Mouse (Mus musculus): ENCODE measurements at regions not wholly inside any gene's neighbourhood (a gene's known extent, or its start where the extent isn't known, plus 50 kb on each side); places are given as distances from the start of the nearest gene placed in this dataset.

DNA sequence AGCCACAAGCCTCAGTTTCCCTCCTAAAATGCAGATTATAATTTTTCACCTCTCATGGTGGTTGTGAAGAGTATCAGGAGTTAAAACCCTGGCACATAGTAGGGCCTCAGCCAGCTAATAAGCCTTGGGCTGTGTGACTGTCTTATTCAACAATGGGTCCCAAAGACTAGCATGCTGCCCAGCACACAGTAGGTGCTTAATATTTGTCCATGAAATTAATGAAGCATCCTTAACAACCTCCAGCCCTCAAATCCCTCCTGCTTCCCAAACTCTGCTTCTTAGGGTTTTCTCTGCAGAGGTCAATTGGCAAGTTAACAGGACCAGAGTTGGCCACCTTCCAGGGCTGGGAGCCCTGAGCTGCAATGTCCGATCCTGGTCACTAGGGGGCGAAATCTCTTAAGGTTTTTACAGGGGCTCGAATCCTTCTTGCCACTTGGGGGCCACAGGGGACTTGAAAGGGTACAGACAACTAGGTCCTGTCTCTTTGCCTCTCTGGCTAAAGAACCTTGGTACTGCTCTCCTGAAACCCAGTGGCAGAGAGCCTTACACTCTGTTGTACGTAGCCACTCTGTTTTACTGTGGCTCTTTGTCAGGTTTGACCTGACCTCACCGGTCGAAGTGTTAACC lies 81.6 kb upstream of the Nek6 start:
- TF ChIP-seq USF1 (IDR thresholded peaks at IDR 0.05; ENCODE audit: low read depth) (no peak), CTCF (IDR thresholded peaks at IDR 0.05; ENCODE audit: control insufficient read depth, insufficient read depth, insufficient read length) (peak; percentile 60)
- Histone ChIP-seq H3K79me2 (ENCODE audit: control insufficient read depth, insufficient read depth) (no peaks in the 10 kb centered on the region), H3K4me3 (ENCODE audit: insufficient read depth, poor library complexity, severe bottlenecking) (no peak overlapping the region), H3ac (ENCODE audit: control insufficient read depth, insufficient read length, low read depth) (no peak overlapping the region), H3K79me3 (ENCODE audit: low read depth) (no peaks in the 10 kb centered on the region), H3K36me3 (ENCODE audit: control insufficient read depth, insufficient read depth) (no peaks in the 10 kb centered on the region), H3K27me3 (ENCODE audit: control insufficient read depth, insufficient read depth, insufficient read length) (no peaks in the 10 kb centered on the region)

DNA sequence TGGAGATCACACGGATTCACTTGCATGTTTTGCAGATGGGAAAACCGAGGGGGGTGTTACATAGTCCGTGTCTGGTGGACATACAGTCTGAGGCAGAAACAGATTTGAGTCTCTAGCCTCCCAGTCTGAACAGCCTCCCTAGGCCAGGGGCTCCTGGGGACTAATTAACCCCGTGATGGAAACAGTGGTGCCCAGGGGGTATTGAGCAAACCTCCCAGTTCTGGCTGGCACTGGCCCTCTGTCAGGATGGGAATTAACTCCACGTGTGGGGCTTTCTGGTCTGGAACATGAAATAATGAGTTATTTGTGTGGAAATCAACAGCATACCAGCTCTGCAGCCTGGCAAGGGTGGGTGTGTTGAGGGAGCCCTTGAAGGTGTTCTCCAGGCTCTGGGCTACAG lies 79.9 kb upstream of the Nek6 start:
- H3K79me2 ChIP-seq (ENCODE audit: control insufficient read depth, insufficient read depth): no peaks in the 10 kb centered on the region
- no peaks in the 10 kb centered on the region for H3K79me3 ChIP-seq (ENCODE audit: low read depth)
- peaks cover under 1% of the 10 kb centered on the region for H3K27me3 ChIP-seq (ENCODE audit: control insufficient read depth, insufficient read depth, insufficient read length)
- no peak for TF ChIP-seq USF1 (IDR thresholded peaks at IDR 0.05; ENCODE audit: low read depth)
- TF ChIP-seq MYOG (IDR thresholded peaks at IDR 0.05; ENCODE audit: control insufficient read depth, extremely low read depth, insufficient read length): no peak
- no peak for TF ChIP-seq CTCF (IDR thresholded peaks at IDR 0.05; ENCODE audit: control insufficient read depth, insufficient read depth, insufficient read length)
- no peak for TF ChIP-seq MYOD1 (IDR thresholded peaks at IDR 0.05; ENCODE audit: control insufficient read depth, insufficient read length, low read depth)
- H3ac ChIP-seq (ENCODE audit: control insufficient read depth, insufficient read length, low read depth): no peak overlapping the region
- H3K4me3 ChIP-seq (ENCODE audit: insufficient read depth, poor library complexity, severe bottlenecking): no peak overlapping the region
- no peaks in the 10 kb centered on the region for H3K36me3 ChIP-seq (ENCODE audit: control insufficient read depth, insufficient read depth)

DNA sequence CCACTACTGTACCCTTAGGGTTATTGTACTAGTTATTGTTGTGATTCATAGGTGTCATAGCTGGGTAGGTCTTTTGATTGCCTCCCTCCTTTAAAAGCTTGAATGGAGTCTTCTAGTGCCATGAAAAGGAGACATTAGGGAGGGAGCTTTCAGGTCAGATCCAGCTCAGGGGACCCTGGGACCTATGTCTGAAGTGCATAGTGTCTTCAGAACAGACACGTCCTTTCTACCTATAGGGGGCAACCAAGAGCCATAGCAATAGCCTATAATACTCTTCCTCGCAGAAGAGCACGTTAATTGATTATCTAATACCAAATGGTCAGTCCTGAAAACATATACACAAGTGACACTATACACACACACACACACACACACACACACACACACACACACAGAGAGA lies 77.7 kb upstream of the Nek6 start:
- Histone ChIP-seq H3ac (ENCODE audit: control insufficient read depth, insufficient read length, low read depth) (no peak overlapping the region), H3K27me3 (ENCODE audit: control insufficient read depth, insufficient read depth, insufficient read length) (peaks cover 3% of the 10 kb centered on the region), H3K4me3 (ENCODE audit: insufficient read depth, poor library complexity, severe bottlenecking) (no peak overlapping the region), H3K79me2 (ENCODE audit: control insufficient read depth, insufficient read depth) (no peaks in the 10 kb centered on the region), H3K36me3 (ENCODE audit: control insufficient read depth, insufficient read depth) (no peaks in the 10 kb centered on the region), H3K79me3 (ENCODE audit: low read depth) (no peaks in the 10 kb centered on the region)
- no peak for TF ChIP-seq MYOD1 (IDR thresholded peaks at IDR 0.05; ENCODE audit: control insufficient read depth, insufficient read length, low read depth)
- TF ChIP-seq FOSL1 (IDR thresholded peaks at IDR 0.05; ENCODE audit: insufficient read depth, low read length, poor library complexity, severe bottlenecking): no peak
- TF ChIP-seq MAX (IDR thresholded peaks at IDR 0.05): no peak
- no peak for TF ChIP-seq USF1 (IDR thresholded peaks at IDR 0.05; ENCODE audit: low read depth)
- TF ChIP-seq CEBPB (IDR thresholded peaks at IDR 0.05; ENCODE audit: low read depth): no peak
- TF ChIP-seq CTCF (IDR thresholded peaks at IDR 0.05; ENCODE audit: control insufficient read depth, insufficient read depth, insufficient read length): no peak
- TF ChIP-seq MYOG (IDR thresholded peaks at IDR 0.05; ENCODE audit: control insufficient read depth, extremely low read depth, insufficient read length): no peak

DNA sequence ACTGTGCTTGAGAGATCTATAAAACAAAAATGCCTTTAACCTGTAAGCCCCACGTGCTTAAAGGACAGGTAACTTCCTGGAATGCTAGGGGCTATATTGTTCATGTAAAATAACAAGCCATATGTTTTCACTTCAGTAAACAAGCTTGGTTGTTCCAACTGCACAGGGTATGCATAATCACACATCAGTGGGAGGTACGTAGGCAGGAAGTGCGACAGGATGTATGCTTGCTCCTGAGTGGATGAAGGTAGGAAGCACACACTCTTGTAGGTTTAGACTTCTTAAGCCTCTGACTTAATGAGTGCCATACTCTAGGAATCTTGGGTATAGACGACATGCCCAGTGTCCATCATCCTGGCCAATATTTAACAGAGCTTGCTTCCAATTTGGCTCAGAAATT lies 74.7 kb upstream of the Nek6 start:
- Histone ChIP-seq H3K79me3 (ENCODE audit: low read depth) (no peaks in the 10 kb centered on the region), H3K27me3 (ENCODE audit: control insufficient read depth, insufficient read depth, insufficient read length) (peaks cover 3% of the 10 kb centered on the region), H3K79me2 (ENCODE audit: control insufficient read depth, insufficient read depth) (no peaks in the 10 kb centered on the region), H3K4me3 (ENCODE audit: insufficient read depth, poor library complexity, severe bottlenecking) (no peak overlapping the region), H3K36me3 (ENCODE audit: control insufficient read depth, insufficient read depth) (no peaks in the 10 kb centered on the region), H3ac (ENCODE audit: control insufficient read depth, insufficient read length, low read depth) (no peak overlapping the region)
- TF ChIP-seq CEBPB (IDR thresholded peaks at IDR 0.05; ENCODE audit: low read depth) (no peak), MYOD1 (IDR thresholded peaks at IDR 0.05; ENCODE audit: control insufficient read depth, insufficient read length, low read depth) (no peak)

DNA sequence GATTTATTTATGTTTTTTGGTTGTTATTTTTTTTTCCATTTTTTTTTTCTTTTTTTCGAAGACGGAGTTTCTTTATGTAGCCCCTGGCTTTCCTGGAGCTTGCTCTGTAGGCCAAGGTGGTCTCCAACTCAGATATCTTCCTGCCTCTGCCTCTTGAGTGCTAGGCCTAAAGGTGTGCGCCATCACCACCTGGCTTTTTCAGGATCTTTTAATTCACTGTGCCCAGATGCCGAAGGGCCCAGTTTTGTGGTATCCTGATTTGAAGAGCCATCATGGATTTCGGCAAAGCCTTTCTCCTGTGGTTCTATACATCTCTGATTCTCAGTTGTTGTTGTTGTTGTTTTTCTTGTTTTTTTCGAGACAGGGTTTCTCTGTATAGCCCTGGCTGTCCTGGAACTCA lies 72.3 kb upstream of the Nek6 start:
- no peaks in the 10 kb centered on the region for H3K36me3 ChIP-seq (ENCODE audit: control insufficient read depth, insufficient read depth)
- H3ac ChIP-seq (ENCODE audit: control insufficient read depth, insufficient read length, low read depth): no peak overlapping the region
- no peak overlapping the region for H3K4me3 ChIP-seq (ENCODE audit: insufficient read depth, poor library complexity, severe bottlenecking)
- H3K79me2 ChIP-seq (ENCODE audit: control insufficient read depth, insufficient read depth): no peaks in the 10 kb centered on the region
- H3K79me3 ChIP-seq (ENCODE audit: low read depth): no peaks in the 10 kb centered on the region
- TF ChIP-seq FOSL1 (IDR thresholded peaks at IDR 0.05; ENCODE audit: insufficient read depth, low read length, poor library complexity, severe bottlenecking): no peak
- no peak for TF ChIP-seq CTCF (IDR thresholded peaks at IDR 0.05; ENCODE audit: control insufficient read depth, insufficient read depth, insufficient read length)
- TF ChIP-seq MYOD1 (IDR thresholded peaks at IDR 0.05; ENCODE audit: control insufficient read depth, insufficient read length, low read depth): no peak
- TF ChIP-seq USF1 (IDR thresholded peaks at IDR 0.05; ENCODE audit: low read depth): no peak
- TF ChIP-seq MYOG (IDR thresholded peaks at IDR 0.05; ENCODE audit: control insufficient read depth, extremely low read depth, insufficient read length): no peak
- TF ChIP-seq MAX (IDR thresholded peaks at IDR 0.05): no peak
- no peak for TF ChIP-seq CEBPB (IDR thresholded peaks at IDR 0.05; ENCODE audit: low read depth)
- H3K27me3 ChIP-seq (ENCODE audit: control insufficient read depth, insufficient read depth, insufficient read length): peaks cover 3% of the 10 kb centered on the region

DNA sequence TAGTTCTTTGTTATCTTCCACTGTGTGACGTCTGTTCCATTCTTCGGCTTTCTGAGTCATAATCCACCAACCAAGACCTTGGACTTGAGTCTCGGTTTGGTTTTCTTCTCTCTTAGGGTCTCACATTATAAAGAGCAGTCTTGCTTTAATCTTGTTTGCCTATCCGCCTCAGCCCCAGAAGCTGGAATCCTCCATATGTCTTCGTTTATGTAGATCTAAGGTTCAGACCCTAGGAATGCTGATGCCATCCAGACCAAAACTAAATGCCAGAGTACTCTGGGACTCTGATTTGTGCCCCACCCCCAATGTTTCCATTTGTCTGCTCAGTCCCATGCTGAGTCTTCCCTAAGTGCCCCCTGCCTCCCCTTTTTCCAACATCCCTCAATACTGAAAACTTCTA lies 71.5 kb upstream of the Nek6 start:
- Histone ChIP-seq H3K79me2 (ENCODE audit: control insufficient read depth, insufficient read depth) (no peaks in the 10 kb centered on the region), H3K4me3 (ENCODE audit: insufficient read depth, poor library complexity, severe bottlenecking) (no peak overlapping the region), H3K79me3 (ENCODE audit: low read depth) (no peaks in the 10 kb centered on the region), H3K27me3 (ENCODE audit: control insufficient read depth, insufficient read depth, insufficient read length) (peaks cover 3% of the 10 kb centered on the region), H3K36me3 (ENCODE audit: control insufficient read depth, insufficient read depth) (no peaks in the 10 kb centered on the region), H3ac (ENCODE audit: control insufficient read depth, insufficient read length, low read depth) (no peak overlapping the region)
- TF ChIP-seq FOSL1 (IDR thresholded peaks at IDR 0.05; ENCODE audit: insufficient read depth, low read length, poor library complexity, severe bottlenecking): no peak
- no peak for TF ChIP-seq USF1 (IDR thresholded peaks at IDR 0.05; ENCODE audit: low read depth)
- TF ChIP-seq CEBPB (IDR thresholded peaks at IDR 0.05; ENCODE audit: low read depth): no peak
- TF ChIP-seq MYOG (IDR thresholded peaks at IDR 0.05; ENCODE audit: control insufficient read depth, extremely low read depth, insufficient read length): no peak
- no peak for TF ChIP-seq MAX (IDR thresholded peaks at IDR 0.05)
- TF ChIP-seq MYOD1 (IDR thresholded peaks at IDR 0.05; ENCODE audit: control insufficient read depth, insufficient read length, low read depth): no peak
- no peak for TF ChIP-seq CTCF (IDR thresholded peaks at IDR 0.05; ENCODE audit: control insufficient read depth, insufficient read depth, insufficient read length)

Data from C2C12 (cell line).